Mouse (Mus musculus) ovary, adult 18-20 months (tissue): ENCODE results near the gene Nutf2-ps1.

Experiments used
- DNase-seq: peaks from one replicate; pipeline ENCODE4 v3.0.0; 2022; ENCODE audit warnings: low spot score, mixed read lengths

Nutf2-ps1 gene

GRCm38 (mm10) chr19:53571056-53571455 is 17.8 kb downstream of the Nutf2-ps1 start:
- no peak for DNase-seq

- no peak for DNase-seq
These were observed 20.3 kb downstream of the Nutf2-ps1 start for GRCm38 (mm10) chr19:53568553-53568952.

- no peak for DNase-seq
These were observed 21.0 kb downstream of the Nutf2-ps1 start for GRCm38 (mm10) chr19:53567864-53568263.

GRCm38 (mm10) chr19:53565565-53566277 is 23.1 kb downstream of the Nutf2-ps1 start:
- DNase-seq, result no peak

- no peak for DNase-seq
These were observed 24.7 kb downstream of the Nutf2-ps1 start for GRCm38 (mm10) chr19:53564174-53564573.

- DNase-seq, result no peak
These were observed 28.4 kb downstream of the Nutf2-ps1 start for GRCm38 (mm10) chr19:53560436-53560835.

- no peak for DNase-seq
These were observed 31.5 kb downstream of the Nutf2-ps1 start for GRCm38 (mm10) chr19:53557267-53557936.

GRCm38 (mm10) chr19:53556841-53557240 is 32.0 kb downstream of the Nutf2-ps1 start:
- no peak for DNase-seq

- no peak for DNase-seq
These were observed 33.8 kb downstream of the Nutf2-ps1 start for GRCm38 (mm10) chr19:53554981-53555616.

GRCm38 (mm10) chr19:53554402-53554801 is 34.5 kb downstream of the Nutf2-ps1 start:
- DNase-seq, result no peak

- DNase-seq, result no peak
These were observed 36.1 kb downstream of the Nutf2-ps1 start for GRCm38 (mm10) chr19:53552795-53553194.

- DNase-seq, result no peak
These were observed 36.6 kb downstream of the Nutf2-ps1 start for GRCm38 (mm10) chr19:53552216-53552786.

GRCm38 (mm10) chr19:53550972-53551371 is 37.9 kb downstream of the Nutf2-ps1 start:
- no peak for DNase-seq

GRCm38 (mm10) chr19:53547597-53547996 is 41.3 kb downstream of the Nutf2-ps1 start:
- DNase-seq, result no peak

GRCm38 (mm10) chr19:53544923-53545561 is 43.8 kb downstream of the Nutf2-ps1 start:
- no peak for DNase-seq

- DNase-seq, result no peak
These were observed 45.3 kb downstream of the Nutf2-ps1 start for GRCm38 (mm10) chr19:53543602-53544001.

GRCm38 (mm10) chr19:53539296-53539695 is 49.6 kb downstream of the Nutf2-ps1 start:
- no peak for DNase-seq

GRCm38 (mm10) chr19:53538796-53539195 is 50.1 kb downstream of the Nutf2-ps1 start:
- no peak for DNase-seq
